Mouse (Mus musculus) frontal cortex, postnatal 36 days (tissue): ENCODE data around the gene Gm11437.
A peak's percentile ranks its signal among the peaks of the same experiment; 100 is the strongest.

Experiments
- DNase-seq, 2 experiments: peaks; one replicate each; pipeline ENCODE4 v3.0.0; 2022; ENCODE audit warnings: low spot score in 2 of 2

The Gm11437 gene

DNA sequence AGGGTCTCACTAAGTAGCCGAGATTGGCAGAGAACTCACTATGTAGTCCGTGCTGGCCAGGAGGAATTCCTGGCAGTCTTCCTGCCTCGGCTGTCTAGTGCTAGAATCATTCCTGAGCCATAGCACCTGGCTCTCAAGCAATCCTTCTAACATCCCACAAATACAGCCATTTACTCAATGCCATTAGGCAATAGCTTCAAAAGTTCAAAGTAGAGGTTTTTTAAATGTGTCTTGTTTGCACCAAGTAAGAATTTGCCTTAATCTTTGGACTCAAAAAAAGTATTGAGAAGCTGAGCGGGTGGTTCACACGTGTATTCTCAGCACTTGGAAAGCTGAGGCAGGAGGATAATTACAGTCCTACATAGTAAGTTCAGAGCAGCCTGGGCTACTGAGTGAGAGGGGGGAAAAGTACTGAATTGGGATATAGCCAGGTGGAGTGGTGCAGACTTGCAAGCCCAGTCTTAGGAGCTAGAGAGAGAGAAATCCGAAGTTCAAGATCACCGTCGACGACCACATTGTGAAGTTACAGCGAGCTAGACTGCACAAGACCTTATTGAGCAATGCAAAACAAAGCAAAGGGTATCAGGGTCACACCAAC lies 22.0 kb downstream of the Gm11437 start:
- DNase-seq, result no peak

DNA sequence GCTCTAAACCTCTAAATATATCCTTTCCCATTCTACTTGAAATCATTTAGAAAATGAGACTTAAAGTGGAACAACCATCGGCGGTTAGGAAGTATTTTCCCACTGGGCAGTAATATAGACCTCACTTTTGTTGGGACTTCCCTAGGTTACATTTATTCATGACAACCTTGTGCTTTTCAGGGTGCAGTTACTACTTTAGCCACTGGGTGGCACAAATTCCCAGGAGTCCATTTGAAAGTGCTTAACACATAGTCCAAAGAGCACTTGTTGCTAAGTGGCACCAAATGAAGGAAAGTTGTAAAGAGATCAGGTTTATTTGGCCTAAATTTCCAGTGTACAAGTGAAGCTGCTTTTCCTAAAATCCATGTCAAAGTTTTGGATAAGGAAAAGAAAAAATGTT lies 25.5 kb downstream of the Gm11437 start:
- peak; percentile 30 to 62 for DNase-seq

DNA sequence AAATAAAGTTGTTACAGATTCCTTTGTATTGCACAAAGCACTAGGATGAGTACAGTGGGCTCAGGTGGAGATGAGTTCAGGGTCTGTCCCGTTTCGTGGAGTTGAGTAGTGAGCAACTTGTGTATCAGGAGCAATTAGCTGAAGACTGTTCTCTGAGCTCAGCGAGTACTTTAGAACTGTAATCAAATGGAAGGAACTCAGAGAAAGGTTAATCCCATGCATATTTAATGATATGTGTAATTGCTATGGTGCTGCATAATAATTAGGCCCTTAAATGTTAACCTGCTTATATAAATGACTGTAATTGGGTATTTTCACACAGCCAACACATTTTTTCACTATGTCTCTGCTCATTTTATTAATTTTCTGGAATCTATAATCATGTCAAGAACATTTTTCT lies 30.8 kb downstream of the Gm11437 start:
- no peak for DNase-seq

DNA sequence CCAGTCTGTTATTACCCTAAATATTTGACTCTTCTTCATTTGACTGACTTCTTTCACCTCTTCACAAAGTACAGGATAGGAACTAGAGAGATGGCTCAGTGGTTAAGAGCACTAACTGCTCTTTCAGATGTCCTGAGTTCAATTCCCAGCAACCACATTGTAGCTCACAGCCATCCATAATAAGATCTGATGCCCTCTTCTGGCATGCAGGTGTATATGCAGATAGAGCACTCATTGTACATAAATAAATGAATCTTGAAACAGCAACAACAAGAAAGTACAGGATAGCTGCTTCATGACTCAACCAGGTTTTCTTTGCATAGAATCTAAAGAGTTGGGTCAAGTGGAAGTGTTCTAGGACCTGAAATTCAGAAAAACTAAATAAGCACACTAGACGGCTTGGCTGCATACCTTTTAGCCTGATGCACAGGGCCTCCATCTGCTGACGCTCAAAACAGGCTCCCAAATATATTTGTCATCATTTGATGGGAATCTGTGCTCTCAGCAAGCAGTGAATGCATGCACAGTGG lies 32.9 kb downstream of the Gm11437 start:
- DNase-seq, result no peak

DNA sequence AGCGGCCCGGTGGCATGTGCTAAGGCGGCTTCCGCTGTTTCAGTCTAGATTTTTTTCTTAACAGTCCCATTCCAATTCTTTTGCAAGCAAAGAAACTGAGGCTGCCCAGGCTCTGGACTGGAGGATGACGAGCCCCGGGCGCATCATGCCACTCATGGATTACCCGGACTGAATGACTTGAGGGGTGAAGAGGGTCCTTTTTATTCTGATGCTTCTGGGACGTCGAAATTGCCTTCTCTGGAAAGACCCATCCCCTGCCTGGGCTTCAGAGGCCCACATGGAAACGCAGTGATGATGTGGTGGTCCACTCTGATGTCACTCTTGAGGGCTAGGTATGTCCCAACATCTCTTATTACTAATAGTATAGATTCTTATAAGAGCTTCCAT lies 37.5 kb downstream of the Gm11437 start:
- DNase-seq, result no peak

DNA sequence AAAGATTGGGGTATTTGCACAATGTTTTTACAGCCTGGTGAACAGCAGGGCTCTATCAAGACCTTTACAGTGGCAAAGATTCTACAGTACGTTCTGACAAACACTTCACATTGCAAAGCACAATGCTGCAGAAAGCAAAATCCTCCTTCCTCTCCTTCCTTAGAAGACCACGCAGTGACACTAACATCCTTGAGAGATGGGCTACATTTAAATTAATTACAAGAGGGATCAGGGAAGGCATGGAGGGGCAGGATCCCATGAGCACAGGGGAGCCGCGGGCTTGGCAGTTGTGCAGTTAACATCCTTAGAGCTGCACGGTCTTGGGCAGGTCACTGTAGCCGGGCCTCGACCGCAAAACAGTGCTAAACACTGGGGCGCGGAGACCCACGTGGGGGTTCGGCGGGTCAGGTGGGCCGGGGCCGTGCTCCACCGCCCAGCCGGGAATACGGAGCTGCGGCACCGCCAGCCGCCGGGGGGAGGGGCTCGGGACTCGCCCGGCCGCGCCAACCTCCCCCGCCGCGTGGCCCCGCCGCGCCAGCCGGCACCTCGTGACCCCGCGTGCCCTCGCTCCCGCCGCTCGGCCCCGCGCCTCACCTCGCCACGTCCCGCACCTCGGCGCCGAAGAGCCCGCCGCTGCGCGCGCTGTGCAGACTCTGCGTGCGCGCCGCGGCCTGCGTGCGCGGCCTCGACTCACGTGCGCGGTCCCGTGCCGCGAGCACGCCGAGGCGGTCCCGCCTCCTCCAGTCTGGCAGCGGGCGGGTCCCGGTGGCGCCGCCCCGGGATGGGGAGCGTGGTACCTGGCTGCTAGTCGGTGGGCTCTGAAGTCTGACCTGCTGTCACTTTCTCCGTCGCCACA lies 38.1 kb downstream of the Gm11437 start, which contains the start of the genes Tada2a and Acaca:
Gene Tada2a (minus strand): TSS at position 658 of the 856 bp plus-strand sequence.
Gene Acaca (plus strand): TSS at position 730 of the 856 bp plus-strand sequence.
- DNase-seq, result peak; percentile 74 to 80

DNA sequence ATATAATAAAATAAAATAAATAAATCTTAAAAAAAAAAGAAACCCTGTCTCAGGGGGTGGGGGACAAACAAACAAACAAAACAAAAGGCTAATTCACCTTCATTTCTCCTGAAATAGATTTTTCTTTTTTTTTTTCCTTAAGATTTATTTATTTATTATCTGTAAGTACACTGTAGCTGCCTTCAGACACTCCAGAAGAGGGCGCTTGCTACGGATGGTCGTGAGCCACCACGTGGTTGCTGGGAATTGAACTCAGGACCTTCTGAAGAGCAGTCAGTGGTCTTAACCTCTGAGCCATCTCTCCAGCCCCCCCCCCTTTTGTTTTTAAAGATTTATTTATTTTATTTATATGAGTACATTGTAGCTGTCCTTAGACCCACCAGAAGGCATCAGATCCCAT lies 39.3 kb downstream of the Gm11437 start:
- DNase-seq, result no peak

DNA sequence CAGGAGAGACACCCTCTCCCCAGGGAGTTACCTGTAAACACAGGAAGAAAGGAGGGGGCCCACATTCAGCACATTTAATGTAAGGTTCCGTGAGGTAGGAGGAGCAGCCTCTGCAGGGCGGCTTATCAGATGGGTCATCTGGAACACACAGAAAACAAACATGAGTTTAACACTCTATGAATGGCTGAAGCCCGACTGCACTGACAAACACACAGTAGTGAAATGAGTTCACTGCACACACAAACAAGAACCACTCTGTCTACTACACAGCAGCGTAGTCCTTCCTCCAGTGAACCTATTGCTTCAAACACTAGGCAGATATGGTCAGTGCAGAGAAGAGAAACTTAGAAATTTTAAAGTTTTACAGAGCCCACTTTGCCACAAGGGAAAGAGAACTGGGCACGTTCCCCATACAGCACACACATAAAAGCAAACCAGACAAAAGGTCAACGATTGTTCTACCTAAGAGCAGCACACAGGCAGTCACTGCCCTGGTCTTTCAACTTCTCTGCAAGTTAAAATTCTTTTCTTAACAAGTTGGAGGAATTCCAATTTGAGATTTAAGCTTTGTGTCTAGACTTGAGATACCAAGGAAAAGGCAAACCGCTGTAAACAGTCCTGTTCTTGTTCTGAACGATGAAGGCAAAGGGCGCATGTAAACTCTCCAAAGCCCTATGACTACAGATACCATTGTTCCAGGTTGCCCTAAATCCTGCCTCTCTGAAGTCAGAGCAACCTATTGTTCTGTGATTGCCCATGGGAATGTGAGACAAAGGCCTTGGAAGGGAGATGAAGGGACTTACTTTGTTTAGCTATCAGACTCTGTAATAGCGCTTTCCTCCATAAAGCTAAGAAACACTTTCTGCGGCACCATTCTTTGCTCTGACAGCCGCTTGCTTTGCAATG lies 46.0 kb downstream of the Gm11437 start:
- no peak for DNase-seq

DNA sequence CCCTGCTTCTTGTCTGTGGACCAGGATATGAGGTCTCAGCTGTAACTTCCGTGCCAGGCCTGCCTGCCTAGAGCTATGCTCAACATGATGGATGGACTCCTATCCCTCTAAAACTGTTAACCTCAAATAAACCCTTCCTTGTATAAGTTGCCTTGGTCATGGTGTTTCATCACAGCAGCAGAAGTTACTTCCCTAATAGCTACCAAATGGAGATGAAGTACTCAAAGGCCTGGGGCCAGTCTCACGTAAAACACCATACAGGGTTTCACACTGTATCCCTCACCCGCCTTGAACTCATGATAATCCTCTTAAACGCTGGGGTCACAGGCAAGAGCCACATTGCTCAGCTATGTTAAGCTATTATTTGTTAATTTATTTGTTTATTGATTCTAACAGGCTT lies 49.8 kb downstream of the Gm11437 start:
- DNase-seq, result no peak

DNA sequence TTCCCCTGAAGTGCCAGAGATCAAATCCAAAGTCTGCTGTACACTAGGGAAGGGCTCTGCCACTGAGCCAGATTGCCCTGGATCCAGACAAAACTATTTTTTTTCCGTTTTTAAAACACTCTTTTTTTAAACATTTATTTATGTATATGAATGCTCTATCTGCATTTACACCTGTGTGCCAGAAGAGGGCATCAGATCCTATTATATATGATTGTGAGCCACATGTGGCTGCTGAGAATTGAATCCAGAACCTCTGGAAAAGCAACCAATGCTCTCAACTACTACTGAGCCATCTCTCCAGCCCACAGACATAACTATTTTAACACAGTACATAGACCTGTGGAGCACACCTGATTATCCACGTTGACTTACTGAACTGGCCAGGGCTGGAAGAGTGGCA lies 51.1 kb downstream of the Gm11437 start:
- DNase-seq, result no peak

DNA sequence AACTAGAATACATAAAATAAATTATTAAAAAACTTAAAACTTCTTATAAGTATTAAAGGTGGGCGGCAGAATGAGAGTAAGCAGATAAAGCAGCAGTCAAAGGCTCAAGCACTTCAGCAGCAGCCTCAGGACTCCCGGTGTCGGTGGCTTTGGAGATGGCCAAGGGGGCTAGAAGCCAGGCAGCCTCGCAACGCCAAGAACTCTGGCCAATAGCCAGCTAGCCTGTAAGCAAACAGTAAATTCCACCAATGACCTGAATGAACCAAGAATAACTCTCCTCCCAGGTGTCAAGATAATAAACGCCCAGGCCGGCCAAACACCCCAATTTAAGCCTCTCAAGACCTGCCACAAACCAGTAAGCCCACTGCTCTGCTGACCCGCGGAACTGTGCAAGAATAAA lies 51.6 kb downstream of the Gm11437 start:
- DNase-seq, result no peak

DNA sequence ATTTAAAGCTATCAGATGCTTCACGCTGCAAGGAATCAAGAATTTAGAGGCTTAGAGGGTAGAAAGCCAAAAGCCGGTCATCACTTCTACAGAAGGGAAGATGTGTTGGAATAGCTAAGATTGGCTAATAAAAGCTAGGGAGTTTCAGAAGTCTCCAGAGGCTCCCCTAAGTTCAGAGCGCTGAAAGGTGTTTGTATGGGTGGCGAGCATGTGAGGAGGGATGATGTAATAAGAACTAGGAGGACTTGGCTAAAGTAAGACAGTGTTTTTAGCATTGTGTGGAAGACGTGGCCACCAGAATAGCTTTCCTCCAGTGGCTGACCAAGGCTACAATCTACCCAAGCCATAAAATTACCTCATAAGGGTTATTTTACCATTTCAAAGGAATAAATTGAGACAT lies 53.7 kb downstream of the Gm11437 start:
- peak in 1 of 2 experiments; percentile 26 for DNase-seq

DNA sequence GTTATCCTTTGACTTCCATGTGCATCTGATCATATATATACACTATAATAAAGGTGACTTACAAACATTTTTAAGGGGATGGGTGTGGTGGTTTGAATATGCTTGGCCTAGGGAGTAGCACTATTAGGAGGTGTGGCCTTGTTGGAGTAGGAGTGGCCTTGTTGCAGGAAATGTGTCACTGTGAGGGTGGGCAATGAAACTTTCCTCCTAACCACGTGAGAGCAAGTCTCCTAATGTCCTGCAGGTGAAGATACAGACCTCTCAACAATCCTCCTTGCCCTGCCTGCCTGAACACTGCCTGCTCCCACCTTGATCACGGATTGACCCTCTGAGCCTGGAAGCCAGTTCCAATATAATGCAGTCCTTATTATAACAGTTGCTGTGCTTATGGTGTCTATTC lies 60.1 kb downstream of the Gm11437 start:
- no peak for DNase-seq

DNA sequence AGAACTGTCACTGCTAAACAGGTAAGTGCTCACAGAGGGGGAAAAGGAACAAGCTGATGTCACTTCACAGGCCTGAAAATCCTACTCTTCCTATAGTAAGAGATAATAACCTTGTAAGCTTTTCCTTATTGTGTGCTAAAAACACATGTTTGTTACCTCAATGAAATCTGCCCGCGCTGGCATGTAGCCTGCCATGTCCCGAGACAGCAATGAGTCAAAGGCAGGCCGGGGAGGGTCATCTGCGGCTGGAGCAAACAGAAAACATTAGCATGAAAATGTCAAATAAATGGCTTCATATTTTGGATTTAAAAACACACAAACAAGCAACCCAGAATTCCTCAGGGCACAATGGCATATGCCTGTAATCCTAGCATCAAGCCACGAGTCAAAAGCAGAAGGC lies 63.2 kb downstream of the Gm11437 start:
- DNase-seq, result no peak

DNA sequence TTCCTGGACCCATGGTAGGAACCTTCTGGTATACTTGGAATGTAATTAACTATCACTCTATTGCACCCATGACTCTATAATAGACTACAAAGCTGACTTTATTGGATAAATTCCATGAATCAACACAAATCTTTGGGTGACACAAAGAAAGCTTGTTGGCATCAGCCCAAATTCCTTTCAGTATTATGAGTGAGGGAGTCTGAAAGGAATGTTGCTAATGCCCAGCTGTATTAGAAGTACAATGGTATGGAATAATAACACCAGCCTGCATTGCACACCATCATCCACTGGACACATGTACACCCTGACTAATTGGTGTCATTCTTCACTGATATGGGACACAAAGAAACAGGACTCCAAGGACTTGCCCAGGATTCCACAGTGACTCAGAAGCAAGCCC lies 66.1 kb downstream of the Gm11437 start:
- no peak for DNase-seq
